Mouse (Mus musculus) layer of hippocampus, adult 9-11 months (tissue): ENCODE data around the gene Gpsm1.
"Not testable (repeated sequence)": the region's sequence is repeated elsewhere in the genome, so short reads cannot be mapped to it uniquely, and the experiment has no call there.

Experiments used
- DNase-seq: peaks from one replicate; pipeline ENCODE4 v3.0.0; 2022

Gpsm1 gene

GRCm38 (mm10) chr2:26342609-26343490 lies 27.5 kb downstream of the Gpsm1 start:
- no peak for DNase-seq

GRCm38 (mm10) chr2:26348241-26348640 lies 32.9 kb downstream of the Gpsm1 start:
- DNase-seq = no peak

GRCm38 (mm10) chr2:26351358-26352290 lies 36.3 kb downstream of the Gpsm1 start, which contains the start of gene Dnlz:
Gene Dnlz (minus strand): TSS chr2:26352110.
- peak; percentile 93 for DNase-seq

GRCm38 (mm10) chr2:26352291-26352910 lies 37.1 kb downstream of the Gpsm1 start:
- DNase-seq = no peak

- no peak for DNase-seq
These were observed 38.0 kb downstream of the Gpsm1 start for GRCm38 (mm10) chr2:26353066-26353980.

GRCm38 (mm10) chr2:26354401-26354800 lies 39.1 kb downstream of the Gpsm1 start:
- DNase-seq = no peak

- no peak for DNase-seq
These were observed 40.9 kb downstream of the Gpsm1 start for GRCm38 (mm10) chr2:26356231-26356630.

GRCm38 (mm10) chr2:26356678-26357077 lies 41.4 kb downstream of the Gpsm1 start:
- DNase-seq = no peak

- no peak for DNase-seq
These were observed 42.2 kb downstream of the Gpsm1 start for GRCm38 (mm10) chr2:26357484-26357883.

- DNase-seq = no peak
These were observed 43.5 kb downstream of the Gpsm1 start for GRCm38 (mm10) chr2:26358667-26359320.

GRCm38 (mm10) chr2:26359983-26360382 lies 44.7 kb downstream of the Gpsm1 start:
- no peak for DNase-seq

GRCm38 (mm10) chr2:26360772-26361171 lies 45.5 kb downstream of the Gpsm1 start, which contains the start of gene Card9:
Gene Card9 (minus strand): TSS chr2:26360918.
- peak; percentile 67 for DNase-seq

- no peak for DNase-seq
These were observed 47.7 kb downstream of the Gpsm1 start for GRCm38 (mm10) chr2:26362991-26363390.

- DNase-seq = no peak
These were observed 48.2 kb downstream of the Gpsm1 start for GRCm38 (mm10) chr2:26363481-26363880.

- DNase-seq = no peak
These were observed 49.6 kb downstream of the Gpsm1 start for GRCm38 (mm10) chr2:26364738-26365465.

- DNase-seq = no peak
These were observed 52.6 kb downstream of the Gpsm1 start for GRCm38 (mm10) chr2:26367911-26368310.

- no peak for DNase-seq
These were observed 53.3 kb downstream of the Gpsm1 start for GRCm38 (mm10) chr2:26368572-26368971.

- no peak for DNase-seq
These were observed 57.1 kb downstream of the Gpsm1 start for GRCm38 (mm10) chr2:26372396-26372795.

- DNase-seq = peak; percentile 85
These were observed 64.9 kb downstream of the Gpsm1 start, which contains the start of gene Snapc4 for GRCm38 (mm10) chr2:26380131-26380771. Gene Snapc4 (minus strand): TSS chr2:26380653.

GRCm38 (mm10) chr2:26380871-26381270 lies 65.6 kb downstream of the Gpsm1 start:
- DNase-seq = not testable (repeated sequence)
